Mouse (Mus musculus) thymus, adult 2 months (tissue): ENCODE measurements around the gene Cd7.

Source experiments
- CTCF ChIP-seq: fragments of 200-500 bp; IDR thresholded peaks from 2 replicates; pipeline ENCODE4 v1.5.1; 2012; ENCODE audit warnings: mild to moderate bottlenecking, control low read depth, low read length, moderate library complexity, borderline replicate concordance; ENCODE audit not compliant: control insufficient read depth, poor library complexity, insufficient read depth; ENCODE audit errors: extremely low read depth
- POLR2A ChIP-seq: fragments of 200-500 bp; IDR thresholded peaks from 2 replicates; pipeline ENCODE4 v1.6.1; 2012; ENCODE audit warnings: mild to moderate bottlenecking, low read length, control low read depth, moderate library complexity; ENCODE audit not compliant: control insufficient read depth, poor library complexity, insufficient read depth; ENCODE audit errors: extremely low read depth

DNA sequence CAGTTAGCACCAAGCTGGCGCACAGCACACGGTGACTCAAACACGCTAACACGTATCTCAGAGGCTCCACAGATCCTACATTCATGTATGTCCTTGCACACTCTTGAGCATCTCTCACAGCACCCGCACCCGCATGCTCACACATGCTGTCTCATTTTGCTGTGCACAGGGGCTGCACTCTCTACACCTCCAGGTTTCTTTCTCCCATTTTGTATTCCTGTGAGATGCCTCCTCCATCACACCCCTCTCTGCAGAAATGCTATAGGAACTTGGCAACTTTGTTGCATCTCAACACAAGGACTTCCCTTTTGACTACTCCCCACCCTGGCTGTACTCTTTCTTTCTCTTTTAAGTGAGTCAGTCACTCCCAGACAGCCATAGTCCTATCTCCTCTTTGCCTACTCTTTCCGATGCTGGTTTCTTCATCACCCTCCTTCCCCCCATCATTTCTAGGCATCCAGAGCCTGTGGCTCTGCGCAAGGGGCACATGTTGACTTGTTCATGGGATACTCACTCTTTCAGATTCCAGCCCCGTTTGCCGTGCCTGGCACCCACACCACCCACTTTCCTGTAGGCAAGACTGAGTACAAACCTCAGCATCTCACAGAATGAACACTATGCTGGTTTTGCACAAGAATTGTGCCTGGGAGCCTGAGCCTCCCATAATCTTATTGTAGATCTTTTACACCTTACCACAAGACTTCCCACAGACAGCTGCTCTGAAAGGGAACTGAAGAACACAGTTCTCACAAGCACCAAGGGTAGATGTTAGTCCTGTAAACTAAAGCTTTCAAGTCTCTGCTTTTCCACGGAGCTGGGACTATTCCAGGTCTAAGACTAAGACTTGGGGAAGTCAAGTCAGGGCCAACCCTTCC is 615 bp downstream of the Cd7 start:
- TF ChIP-seq POLR2A (no peak), CTCF (no peak)
